Mouse (Mus musculus) G1E (cell line): Measurements from ENCODE around the gene Dcaf6.

ENCODE experiments used
- CTCF ChIP-seq: IDR thresholded peaks from 2 replicates; pipeline ENCODE4 v1.5.1; 2012; ENCODE audit warnings: low read depth, low read length, inconsistent platforms, mixed read lengths
- GATA1 ChIP-seq: IDR thresholded peaks from 2 replicates; pipeline ENCODE4 v1.6.1; 2012; ENCODE audit warnings: borderline replicate concordance, low read length, inconsistent platforms, mixed read lengths
- TAL1 ChIP-seq: conservative IDR thresholded peaks from 2 replicates; pipeline ENCODE4 v1.6.1; 2012; ENCODE audit warnings: low read depth, low read length, inconsistent platforms, mixed read lengths

GRCm38 (mm10) chr1:165484688-165485233 lies 24.5 kb upstream of the Dcaf6 start, which contains the start of gene Adcy10:
- TF ChIP-seq CTCF (no peak), GATA1 (no peak), TAL1 (no peak)
